ENCODE assay signal across 8 mouse cellular contexts in the genomic region with DNA sequence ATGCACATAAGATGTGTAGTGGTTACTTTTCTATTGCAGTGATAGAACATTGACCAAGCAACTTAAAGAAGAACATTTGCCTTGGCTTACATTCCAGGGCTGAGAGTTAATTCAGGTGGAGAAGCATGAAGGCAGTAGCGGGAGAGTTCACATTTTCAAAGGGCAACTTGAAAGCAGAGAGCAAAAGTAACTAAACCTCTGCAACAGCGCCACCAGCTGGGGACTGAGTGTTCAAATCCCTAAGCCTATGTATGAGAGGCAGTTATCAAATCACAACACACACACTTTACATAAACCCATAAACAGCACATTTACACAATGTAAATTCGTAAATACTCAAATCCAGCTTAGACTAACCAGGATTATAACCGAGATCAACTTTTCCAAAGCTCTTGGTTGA. TPM values are rescaled to one million over a fixed set of nuclear protein-coding genes. Genes with fewer than 3 reads are reported as not detected.
DNase-seq lines count a peak whose midpoint lies in the region; ATAC-seq lines count a peak whose summit lies in the region.

No protein-coding gene starts in this region.

- no peaks in the 10 kb centered on the region for H3K9me3 ChIP-seq in midbrain, embryonic 10.5 days (replicated peaks)
- H3K9me3 ChIP-seq in midbrain, embryonic 13.5 days = no peaks in the 10 kb centered on the region
- no peaks in the 10 kb centered on the region for H3K9me3 ChIP-seq in limb, embryonic 10.5 days (replicated peaks)

- no peak overlapping the region for H3K27ac ChIP-seq in midbrain, embryonic 10.5 days (replicated peaks)
- no peak overlapping the region for H3K27ac ChIP-seq in midbrain, embryonic 13.5 days
- no peak overlapping the region for H3K27ac ChIP-seq in limb, embryonic 10.5 days

- peaks cover 15% of the 10 kb centered on the region for H3K4me1 ChIP-seq in midbrain, embryonic 10.5 days
- H3K4me1 ChIP-seq in midbrain, embryonic 13.5 days (replicated peaks) = peaks cover 16% of the 10 kb centered on the region
- H3K4me1 ChIP-seq in limb, embryonic 10.5 days = peaks cover 13% of the 10 kb centered on the region

- no peak for ATAC-seq in midbrain, embryonic 13.5 days
- ATAC-seq in frontal cortex, adult (ENCODE audit: low TSS enrichment) = peak; percentile 55
- ATAC-seq in inflammation-experienced regulatory T-cells, adult 6 months = peak; percentile 44

- WGBS in midbrain, embryonic 10.5 days = 14% methylated on average over 4 of the region's 4 CpGs
- 7% methylated on average over 4 of the region's 4 CpGs for WGBS in midbrain, embryonic 13.5 days
- WGBS in limb, embryonic 10.5 days = 14% methylated on average over 4 of the region's 4 CpGs

- no peak overlapping the region for H3K9ac ChIP-seq in midbrain, embryonic 13.5 days (replicated peaks)

- H3K4me2 ChIP-seq in midbrain, embryonic 13.5 days (replicated peaks) = no peak overlapping the region

- no peaks in the 10 kb centered on the region for H3K27me3 ChIP-seq in midbrain, embryonic 10.5 days (ENCODE audit: low read depth, poor library complexity, severe bottlenecking)
- H3K27me3 ChIP-seq in midbrain, embryonic 13.5 days = no peaks in the 10 kb centered on the region
- H3K27me3 ChIP-seq in limb, embryonic 10.5 days (ENCODE audit: low read depth, poor library complexity, severe bottlenecking) = no peaks in the 10 kb centered on the region

- peak; percentile 78 for DNase-seq in midbrain, embryonic 10.5 days (ENCODE audit: low spot score)
- peak; percentile 43 for DNase-seq in brain, embryonic 18.5 days (ENCODE audit: low read depth, low spot score)
- DNase-seq in limb, embryonic 10.5 days (ENCODE audit: low spot score) = peak; percentile 83
- DNase-seq in ovary, postnatal 14 days (ENCODE audit: low spot score) = peak; percentile 70
- peak; percentile 86 for DNase-seq in thymus, postnatal 14 days

- peaks cover 17% of the 10 kb centered on the region for H3K36me3 ChIP-seq in midbrain, embryonic 10.5 days
- H3K36me3 ChIP-seq in midbrain, embryonic 13.5 days = peaks cover 14% of the 10 kb centered on the region
- peaks cover 17% of the 10 kb centered on the region for H3K36me3 ChIP-seq in limb, embryonic 10.5 days

- no peak overlapping the region for H3K4me3 ChIP-seq in midbrain, embryonic 10.5 days
- H3K4me3 ChIP-seq in midbrain, embryonic 13.5 days (replicated peaks) = no peak overlapping the region
- no peak overlapping the region for H3K4me3 ChIP-seq in limb, embryonic 10.5 days

RNA-seq across cellular contexts. Expression of gene Bcas2, which starts 1.7 kb away (rescaled TPM):
- polyA plus RNA-seq in midbrain, embryonic 10.5 days (2016; fragmentation: Nextera tagmentation; extraction: Ambion mirVana) = 227 and 230 TPM in 2 replicates
- polyA plus RNA-seq in midbrain, embryonic 13.5 days (2015; fragmentation: Nextera tagmentation; extraction: Ambion mirVana) = 247 and 261 TPM in 2 replicates
- 100 to 1,000 TPM; 112 to 144 (median 131) TPM for polyA plus RNA-seq in inflammation-experienced regulatory T-cells, adult 6 months (2017; shearing (Covaris generic))
- 234 and 238 TPM in 2 replicates for polyA plus RNA-seq in limb, embryonic 10.5 days (2016; fragmentation: Nextera tagmentation; extraction: Ambion mirVana)
